Mouse (Mus musculus): Measurements from ENCODE around the gene Dok1.

DNA sequence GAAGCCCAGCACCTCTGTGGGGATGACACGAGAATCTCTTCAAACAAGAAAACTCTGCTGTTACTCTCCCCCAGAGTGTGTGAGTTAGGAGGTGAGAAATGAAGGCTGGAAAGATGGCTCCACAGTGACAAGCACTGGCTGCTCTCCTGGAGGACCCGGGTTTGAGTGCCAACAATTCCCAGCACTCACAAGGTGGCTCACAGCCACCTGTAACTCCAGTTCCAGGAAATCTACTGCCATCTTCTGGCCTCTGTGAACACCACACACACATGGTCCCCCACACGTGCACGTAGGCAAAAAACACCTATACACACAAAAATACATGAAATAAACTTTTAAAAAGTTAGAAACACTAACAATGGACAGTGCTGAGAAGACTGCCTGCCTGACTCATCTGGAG is 34.9 kb downstream of the Dok1 start:
- no peak for TF ChIP-seq POLR2A (IDR thresholded peaks at IDR 0.05; ENCODE audit: low read depth, low read length)
- TF ChIP-seq CTCF (IDR thresholded peaks at IDR 0.05; ENCODE audit: extremely low read depth, insufficient read depth, insufficient read length, insufficient replicate concordance) = no peak
